Mouse (Mus musculus): ENCODE results near the gene Rpusd2. TPM values are rescaled to one million over a fixed set of nuclear protein-coding genes. Genes with fewer than 3 reads are reported as not detected.
"Not testable (repeated sequence)": the region's sequence is repeated elsewhere in the genome, so short reads cannot be mapped to it uniquely, and the experiment has no call there.

Rpusd2 gene
- total RNA-seq (2015) (2.5 and 2.8 TPM in 2 replicates), total RNA-seq (2017) (2.5 and 4.8 TPM in 2 replicates)

DNA sequence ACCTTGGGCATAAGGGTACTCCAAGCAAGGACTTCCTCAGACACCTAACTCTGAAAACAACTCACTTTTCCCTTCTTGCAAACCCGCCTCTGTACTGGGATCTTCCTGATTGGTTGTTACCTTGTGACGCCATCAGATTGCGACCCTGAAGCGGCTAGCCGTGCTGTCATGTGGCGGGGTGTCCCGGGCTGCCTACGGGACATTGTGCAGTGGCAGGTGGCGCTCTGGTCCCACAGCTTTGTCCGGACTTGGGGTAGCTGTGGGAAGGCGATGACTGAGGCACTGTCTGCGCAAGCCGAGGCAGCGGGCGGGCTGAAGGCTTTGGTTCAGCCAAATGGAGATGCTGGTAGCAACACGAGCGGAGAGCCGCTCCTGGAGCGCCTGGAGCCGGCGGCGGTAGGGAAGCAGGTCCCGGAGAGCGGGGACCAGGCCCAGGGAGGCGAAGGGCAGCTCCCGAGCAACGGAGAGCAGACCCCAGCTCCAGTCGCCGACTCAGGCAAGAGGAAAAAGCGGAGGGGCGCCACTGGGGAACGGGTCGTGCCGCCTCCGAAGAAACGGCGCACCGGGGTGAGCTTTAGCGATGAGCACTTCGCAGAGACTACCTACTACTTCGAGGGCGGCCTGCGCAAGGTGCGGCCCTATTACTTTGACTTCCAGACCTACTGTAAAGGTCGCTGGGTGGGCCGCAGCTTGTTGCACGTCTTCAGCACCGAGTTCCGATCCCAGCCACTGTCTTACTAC, at the start of gene Rpusd2:
TSS of gene Rpusd2 (plus strand) at position 135 of the 741 bp plus-strand sequence.
- peak; percentile 98 for ATAC-seq (ENCODE audit: poor library complexity, severe bottlenecking)

DNA sequence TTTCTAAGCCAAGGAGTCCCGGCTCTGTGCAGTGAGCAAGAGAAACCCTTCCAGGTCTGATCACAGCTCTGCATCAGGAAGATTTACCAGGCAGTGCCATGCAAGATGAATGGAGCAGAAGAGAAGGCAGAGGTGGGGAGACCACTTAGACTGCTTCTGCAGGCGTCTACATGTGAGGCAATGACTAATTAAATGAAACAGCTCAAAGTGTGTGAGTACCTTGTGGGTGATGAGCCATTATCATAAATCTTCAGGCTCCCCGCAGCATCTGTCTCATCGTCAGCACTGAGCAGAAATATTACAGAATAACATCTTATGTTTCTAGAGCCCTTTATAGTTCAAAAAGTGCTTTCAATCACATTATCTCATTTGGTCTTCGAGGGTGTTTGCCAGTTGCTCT, 39.1 kb upstream of the Rpusd2 start:
- ATAC-seq (ENCODE audit: poor library complexity, severe bottlenecking): no peak

DNA sequence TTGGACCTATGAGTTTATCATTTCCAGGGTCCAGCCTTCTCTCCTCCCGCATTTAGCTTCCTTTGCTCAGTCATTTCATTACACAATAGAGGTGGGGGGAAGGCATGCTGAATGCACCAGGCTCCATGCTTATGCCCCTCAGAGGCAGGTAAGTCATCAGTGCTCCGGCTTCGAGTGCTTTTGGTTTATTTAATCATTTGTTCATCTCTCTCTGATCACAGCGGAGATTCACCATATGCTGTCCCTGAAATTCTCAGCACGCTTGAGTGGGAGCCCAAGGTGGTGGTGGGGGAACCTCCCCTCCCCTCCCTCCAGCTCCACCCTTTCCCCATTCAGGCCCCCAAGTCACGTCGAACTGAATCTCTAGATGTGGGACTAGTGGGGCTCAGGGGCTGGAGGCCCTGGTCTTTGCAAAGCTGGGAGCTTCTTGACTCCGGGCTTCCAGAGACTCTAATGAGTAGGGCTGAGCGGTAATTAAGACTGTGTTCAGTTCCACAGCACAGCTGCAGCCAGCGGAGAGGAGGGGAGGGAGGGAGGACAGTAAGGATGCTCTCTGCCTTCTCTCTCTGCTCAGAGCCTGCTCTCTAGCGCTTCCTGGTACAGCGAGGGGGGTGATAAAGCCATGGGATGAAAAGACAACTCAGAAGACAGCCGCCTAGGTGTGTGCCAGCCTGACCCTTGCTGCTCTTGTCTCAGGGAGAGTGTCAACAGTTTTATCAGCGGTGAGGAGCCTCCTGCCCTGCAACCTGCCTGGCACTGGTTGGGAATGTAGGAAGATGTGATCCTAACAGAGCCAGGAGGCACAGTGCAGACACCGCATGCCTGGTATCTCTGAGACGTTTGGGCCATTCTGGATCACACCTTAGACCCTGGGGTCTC, 38.4 kb upstream of the Rpusd2 start:
- no peak for ATAC-seq (ENCODE audit: poor library complexity, severe bottlenecking)

DNA sequence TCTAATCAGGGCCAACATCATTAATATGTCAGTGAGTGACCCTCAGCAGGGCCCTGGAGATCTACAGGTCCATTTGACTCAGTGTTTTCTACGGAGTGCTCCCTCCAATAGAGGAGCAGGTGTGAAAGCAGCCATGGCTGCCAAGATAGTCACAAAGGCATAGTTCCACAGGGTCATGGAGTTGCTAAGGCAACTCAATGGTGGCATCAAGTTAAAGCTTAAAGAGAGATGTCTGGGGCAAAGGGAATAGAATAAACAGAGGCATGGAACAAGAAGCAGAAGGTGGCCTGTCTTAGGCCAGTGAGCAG, 37.8 kb upstream of the Rpusd2 start:
- ATAC-seq (ENCODE audit: poor library complexity, severe bottlenecking): no peak

DNA sequence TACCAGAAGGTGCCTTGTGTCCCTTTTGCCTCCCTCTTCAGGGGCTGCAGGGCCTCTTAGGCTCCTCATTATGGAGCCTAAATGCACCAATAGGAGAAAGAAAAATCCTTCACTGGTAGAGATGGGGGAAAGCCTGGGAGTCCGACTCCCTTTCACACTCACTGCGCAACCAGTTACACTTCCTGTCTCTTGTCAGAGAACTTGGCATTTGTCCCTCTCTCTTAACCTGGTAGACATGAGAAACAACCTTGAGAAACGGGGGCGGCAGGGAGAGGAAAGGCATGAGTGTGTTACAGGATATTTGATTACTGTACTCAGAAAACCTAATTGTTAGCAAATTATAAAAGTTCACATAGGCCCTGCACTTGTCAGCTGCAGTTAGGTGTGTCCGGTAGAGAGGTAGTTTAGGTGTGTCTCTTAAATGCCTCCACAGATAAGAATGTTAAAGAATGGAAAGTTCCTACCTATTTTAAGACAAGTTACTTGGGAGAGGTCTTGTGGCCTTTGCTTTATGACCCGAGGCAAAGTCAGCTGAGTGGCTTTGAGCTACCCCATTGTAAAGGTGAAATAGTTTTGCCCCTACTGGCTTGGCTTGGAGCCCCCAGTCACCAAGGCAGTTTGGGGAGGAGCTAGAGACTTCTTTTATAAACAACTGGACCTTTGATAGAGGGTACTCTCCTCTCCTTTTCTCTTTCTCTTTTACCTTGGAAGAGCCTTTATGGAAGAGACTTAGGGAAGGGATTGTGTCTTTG, 36.3 kb upstream of the Rpusd2 start:
- ATAC-seq (ENCODE audit: poor library complexity, severe bottlenecking): no peak

DNA sequence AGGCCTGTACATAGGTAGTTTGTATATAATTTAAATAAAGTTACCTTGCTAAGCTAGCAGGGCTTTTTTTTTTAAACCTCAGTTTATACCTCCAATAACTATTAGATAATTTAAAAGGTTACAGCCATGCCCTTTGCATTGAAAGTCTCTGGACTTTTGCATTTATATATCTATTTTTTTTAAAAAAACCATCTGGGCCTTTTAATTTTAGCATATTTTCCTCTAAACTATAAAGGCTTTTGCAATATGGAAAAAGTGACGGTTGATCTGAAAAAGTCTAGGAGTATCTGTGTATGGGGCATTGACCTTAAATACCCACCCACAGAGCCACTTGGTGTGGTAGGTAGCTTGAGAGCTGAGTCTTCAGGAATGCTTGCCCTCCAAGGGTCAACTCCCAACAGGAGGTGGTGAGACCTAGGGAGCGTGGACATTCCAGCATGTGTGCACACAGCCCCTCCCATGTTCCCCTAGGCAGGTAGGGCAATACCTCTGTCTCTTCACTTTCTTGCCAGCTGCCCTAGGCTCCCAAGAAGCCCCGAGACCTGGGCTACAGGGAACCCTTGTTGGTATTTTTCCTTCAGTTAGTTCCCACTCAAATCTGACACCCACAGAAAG, 35.5 kb upstream of the Rpusd2 start:
- ATAC-seq (ENCODE audit: poor library complexity, severe bottlenecking): no peak

DNA sequence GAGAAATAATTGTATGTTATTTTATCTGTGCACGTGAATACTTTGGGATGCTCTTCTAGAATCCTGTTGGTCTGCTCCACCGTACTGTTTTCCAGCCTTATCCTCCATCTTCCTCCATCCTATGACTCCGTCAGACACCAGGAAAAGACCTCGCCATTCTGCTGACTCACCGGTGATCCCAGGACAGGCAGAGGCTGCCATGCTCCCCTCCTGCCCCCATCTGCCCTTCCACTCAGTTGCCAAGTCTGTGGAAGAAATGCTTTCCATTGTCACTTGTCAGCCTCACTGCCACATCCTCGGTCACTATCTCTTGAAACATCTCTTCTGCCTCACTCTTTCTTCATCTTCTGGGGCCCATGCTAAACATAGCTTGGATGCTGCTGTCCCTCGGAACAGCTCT, 27.7 kb upstream of the Rpusd2 start:
- no peak for ATAC-seq (ENCODE audit: poor library complexity, severe bottlenecking)

DNA sequence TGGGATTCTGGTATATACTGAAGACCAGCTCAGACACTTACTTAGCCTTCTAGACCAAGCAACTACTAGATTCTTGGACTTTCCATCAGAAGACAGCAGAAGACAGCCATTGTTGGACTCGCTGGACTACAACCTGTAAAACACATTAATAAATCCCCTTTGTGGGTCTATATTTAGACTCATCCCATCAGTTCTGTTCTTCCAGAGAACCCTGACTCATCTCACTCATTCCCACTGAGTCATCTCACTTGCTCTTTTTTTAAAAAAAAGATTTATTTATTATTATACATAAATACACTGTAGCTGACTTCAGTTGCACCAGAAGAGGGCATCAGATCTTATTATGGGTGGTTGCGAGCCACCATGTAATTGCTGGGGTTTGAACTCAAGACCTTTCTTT, 25.2 kb upstream of the Rpusd2 start:
- no peak for ATAC-seq (ENCODE audit: poor library complexity, severe bottlenecking)

DNA sequence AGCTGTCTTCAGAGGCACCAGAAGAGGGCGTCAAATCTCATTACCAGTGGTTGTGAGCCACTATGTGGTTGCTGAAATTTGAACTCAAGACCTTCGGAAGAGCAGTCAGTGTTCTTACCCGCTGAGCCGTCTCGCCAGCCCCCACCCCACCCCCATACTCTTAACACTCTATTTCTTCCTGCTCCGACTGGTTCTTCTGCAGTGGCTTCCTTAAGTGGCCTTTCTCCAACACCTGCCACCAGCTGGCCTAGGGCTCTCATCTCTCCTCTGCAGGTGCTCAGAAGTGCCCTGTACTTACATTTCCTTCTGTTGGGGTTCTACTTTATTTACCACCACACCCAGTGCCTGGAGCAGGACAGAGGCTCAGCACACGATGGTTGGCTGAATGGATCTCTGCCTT, 19.6 kb upstream of the Rpusd2 start:
- no peak for ATAC-seq (ENCODE audit: poor library complexity, severe bottlenecking)

DNA sequence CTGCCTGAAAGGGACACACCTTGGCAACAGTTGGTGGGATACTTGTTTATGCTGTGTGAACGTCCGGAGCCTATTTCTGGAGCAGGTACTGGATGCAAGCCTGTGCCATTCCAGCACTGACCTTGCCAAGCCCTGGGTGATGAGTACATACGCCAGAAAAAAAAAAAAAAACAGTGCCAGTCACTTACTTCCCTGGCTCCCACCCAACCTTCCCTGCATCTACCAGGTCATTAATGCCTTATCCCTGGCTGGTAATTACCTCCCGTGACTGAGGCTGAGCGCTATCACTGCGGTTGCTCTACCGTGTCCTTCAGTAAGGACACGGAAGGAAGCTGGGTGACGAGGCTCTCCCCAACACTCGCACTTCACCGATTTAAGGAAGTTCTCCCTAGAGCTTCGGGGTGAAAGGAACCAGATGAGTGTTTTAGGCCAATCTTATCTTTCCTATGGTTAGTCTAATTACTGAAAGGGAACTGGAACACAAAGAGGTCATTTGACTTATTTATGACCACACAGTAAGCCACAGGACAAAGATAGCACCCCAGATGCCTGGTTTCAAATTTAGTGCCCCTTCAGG, 18.9 kb upstream of the Rpusd2 start:
- ATAC-seq (ENCODE audit: poor library complexity, severe bottlenecking): peak; percentile 98

DNA sequence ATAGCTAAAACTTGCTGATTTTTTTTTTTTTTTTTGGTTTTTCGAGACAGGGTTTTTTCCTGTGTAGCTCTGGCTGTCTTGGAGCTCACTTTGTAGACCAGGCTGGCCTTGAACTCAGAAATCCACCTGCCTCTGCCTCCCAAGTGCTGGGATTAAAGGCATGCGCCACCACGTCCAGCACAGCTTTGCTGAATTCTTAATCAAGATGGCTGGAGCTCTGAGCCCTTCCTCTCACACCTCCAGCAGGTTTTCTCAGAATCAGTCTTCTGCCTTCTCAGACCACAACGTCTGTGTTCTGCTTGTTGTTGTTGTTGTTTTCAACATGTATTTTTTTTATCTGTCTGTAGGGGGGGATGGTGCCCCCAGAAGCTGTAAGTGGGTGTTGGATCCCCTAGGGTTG, 18.3 kb upstream of the Rpusd2 start:
- ATAC-seq (ENCODE audit: poor library complexity, severe bottlenecking): not testable (repeated sequence)

DNA sequence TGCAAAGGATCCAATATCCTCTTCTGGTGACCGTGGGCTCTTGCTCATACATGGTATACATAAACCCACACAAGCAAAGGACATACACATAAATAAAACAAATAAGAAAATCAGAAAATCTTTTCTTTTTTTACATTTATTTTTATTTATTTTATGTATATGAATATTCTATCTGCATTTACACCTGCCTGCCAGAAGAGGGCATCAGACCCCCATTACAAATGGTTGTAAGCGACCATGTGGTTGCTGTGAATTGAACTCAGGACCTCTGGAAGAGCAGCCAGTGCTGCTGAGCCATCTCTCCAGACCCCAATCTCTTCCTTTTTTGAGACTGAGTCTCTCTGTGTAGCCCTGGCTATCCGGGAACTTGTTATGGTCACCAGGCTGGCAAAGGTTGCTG, 16.9 kb upstream of the Rpusd2 start:
- ATAC-seq (ENCODE audit: poor library complexity, severe bottlenecking): no peak

DNA sequence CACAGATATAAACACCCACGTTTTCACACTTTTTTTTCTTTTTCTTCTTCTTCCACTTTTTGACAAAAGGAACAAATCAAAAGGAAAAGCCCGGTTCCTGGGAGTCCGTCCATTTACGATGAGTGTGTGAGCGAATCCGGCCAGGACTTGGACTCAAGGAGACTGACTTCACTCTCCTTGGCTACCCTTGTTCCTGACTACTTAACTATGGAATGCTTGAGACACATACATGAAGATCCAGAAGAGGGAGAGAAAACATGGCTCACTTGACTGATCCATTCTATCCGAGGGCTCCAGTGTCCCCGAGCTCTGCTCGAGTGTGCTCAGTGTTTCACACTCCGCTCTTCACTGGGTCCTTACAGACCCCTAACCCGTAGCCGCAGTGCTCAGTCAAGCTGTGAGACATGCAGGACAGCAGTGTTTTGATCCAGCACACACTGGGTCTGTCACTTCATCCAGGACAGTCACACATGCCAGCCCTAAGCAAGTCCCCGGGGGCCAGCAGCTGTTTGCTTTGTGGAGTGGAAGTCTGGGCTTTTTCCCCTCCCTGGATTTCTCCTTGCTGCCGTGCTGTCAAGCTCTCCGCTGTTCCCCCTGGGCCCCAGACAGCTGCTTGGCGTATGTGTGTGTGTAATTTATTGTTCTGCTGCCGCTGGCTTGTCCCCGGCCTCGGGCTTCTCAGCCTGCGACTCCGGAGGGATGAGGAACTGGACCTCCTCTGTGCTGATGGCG, 16.0 kb upstream of the Rpusd2 start:
- ATAC-seq (ENCODE audit: poor library complexity, severe bottlenecking): no peak

DNA sequence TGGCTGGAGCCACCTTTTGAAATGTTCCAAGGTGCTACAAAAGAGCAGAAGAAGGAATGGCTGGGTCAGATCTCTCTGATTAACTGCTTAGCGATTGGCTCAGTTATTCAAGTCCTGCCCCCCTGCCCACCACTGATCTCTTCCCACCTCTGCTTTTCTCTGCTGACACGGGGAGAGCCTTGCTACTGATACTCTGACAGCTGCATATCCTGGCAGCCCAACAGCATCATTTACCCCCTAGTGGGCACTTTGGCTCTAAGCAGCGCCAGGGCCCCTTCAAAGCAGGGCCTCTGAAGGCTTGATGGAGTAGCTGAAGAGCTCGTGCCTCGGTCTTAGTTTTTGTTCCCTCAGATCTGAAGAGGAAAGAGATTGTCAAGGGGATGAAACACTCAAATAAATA, 15.5 kb upstream of the Rpusd2 start:
- no peak for ATAC-seq (ENCODE audit: poor library complexity, severe bottlenecking)

DNA sequence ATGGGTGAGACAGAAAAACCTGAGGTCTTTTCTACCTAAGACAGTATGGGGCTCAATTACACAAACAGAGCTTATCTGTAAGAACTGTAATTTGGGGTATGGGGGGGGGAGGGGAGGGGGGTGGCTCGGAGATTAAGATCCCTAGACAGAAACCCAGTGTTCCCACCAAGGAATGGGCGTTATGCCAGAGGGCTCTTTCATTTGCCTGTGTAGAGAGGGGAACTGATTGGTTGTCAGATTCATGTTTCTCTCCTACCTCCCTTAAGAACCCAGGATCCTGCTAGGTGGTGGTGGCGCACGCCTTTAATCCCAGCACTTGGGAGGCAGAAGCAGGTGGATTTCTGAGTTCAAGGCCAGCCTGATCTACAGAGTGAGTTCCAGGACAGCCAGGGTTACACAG, 15.1 kb upstream of the Rpusd2 start:
- no peak for ATAC-seq (ENCODE audit: poor library complexity, severe bottlenecking)

DNA sequence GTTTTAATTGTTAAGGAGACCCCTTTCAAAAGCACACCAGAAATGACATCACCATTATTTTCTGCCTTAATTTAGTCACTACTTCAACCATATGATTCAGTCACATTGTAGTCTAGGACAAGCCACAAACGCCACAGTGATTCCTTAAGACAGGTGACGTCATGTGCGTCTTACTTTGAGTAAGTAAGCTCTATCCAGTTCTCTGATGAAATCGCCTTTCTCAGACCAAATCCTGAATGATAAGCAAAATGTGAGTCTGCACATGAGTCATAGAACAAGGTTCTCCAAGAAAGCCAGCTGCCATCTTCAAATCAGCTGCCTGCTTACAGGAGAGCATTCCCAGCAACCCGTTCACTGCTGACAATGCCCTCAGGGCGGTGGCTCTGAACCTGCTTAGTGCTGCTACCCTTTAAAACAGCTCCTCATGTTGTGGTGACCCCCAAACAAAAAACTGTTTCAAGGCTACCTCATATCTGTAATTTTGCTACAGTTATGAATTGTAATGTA, 11.4 kb upstream of the Rpusd2 start:
- ATAC-seq (ENCODE audit: poor library complexity, severe bottlenecking): no peak

DNA sequence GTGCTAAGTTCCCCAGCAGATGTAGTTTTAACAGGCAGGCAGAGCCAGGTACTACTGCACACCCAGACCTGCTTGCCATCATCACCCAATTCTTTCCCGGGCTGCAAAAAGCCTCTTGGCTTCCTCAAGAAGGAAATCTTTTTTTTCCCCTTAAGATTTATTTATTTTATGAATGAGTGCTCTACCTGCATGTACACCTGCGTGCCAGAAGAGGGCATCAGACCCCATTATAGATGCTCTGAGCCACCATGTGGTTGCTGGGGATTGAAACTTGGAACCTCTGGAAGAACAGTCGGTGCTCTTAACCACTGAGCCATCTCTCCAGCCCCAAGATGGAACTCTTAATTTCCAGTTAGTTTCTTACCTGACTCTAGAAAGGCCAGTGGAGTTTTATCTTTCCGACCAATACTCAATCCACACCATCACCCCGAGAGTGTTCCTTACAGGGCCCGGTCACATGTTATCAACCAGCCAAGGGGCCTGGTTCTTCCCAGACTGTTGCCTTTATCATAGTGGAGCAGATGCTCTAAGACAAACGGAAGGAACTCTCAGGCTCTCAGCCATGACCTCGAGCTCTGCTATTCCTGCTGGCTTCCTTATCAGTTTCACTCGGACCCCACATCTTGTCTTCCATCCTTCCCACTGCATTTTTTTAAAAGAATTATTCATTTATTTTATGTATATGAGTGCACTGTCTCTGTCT, 9.9 kb upstream of the Rpusd2 start:
- no peak for ATAC-seq (ENCODE audit: poor library complexity, severe bottlenecking)

DNA sequence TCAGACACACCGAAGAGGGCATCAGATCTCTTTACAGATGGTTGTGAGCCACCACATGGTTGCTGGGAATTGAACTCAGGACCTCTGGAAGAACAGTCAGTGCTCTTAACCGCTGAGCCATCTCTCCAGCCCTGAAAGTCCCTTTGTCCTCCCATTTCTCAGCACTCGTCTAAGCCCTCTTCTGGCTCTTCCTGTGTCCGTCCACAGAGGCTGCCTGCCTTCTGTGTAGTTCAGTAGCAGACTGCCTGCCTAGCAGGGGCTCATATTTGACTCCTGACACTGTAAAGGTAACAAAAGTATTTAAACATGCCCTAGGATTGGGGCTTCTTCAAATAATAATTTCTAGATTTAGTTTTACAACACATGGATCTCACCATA, 9.4 kb upstream of the Rpusd2 start:
- no peak for ATAC-seq (ENCODE audit: poor library complexity, severe bottlenecking)

DNA sequence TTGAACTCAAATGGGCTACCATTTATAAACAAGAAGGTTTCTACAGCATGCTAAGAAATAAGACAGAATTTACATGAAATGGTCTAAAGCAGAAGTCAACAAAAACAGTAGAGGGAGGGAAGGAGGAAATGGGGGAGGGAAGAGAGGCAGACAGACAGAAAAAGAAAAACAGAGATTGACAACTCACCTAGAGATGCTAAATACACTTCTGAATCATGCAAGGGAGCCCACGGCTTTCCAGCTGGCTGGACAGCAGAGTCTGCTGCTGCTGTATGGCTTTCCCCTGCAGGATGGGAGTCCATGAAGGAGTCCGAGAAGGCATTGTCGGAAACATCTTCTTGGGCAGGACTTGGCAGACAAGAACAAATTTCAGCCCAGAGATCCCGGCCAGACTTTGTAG, 7.6 kb upstream of the Rpusd2 start:
- no peak for ATAC-seq (ENCODE audit: poor library complexity, severe bottlenecking)
